Mouse (Mus musculus): ENCODE results near the gene Tcp11l1.

GRCm38 (mm10) chr2:104711585-104712485 is at the start of gene Tcp11l1:
- no peak for TF ChIP-seq EP300 (IDR thresholded peaks at IDR 0.05; ENCODE audit: insufficient read depth, low read depth, low read length)
- no peak for TF ChIP-seq POLR2A (IDR thresholded peaks at IDR 0.05; ENCODE audit: insufficient read depth, low read depth, low read length)
